Mouse (Mus musculus) ES-Bruce4 (cell line): ENCODE measurements around the gene Alkbh4.

ENCODE experiments used
- CTCF ChIP-seq: IDR thresholded peaks from one replicate; pipeline ENCODE4 v1.8.1; 2011; ENCODE audit warnings: low read depth, low read length
- EP300 ChIP-seq: IDR thresholded peaks from 2 replicates; pipeline ENCODE4 v1.6.1; 2011; ENCODE audit warnings: low read depth, low read length; ENCODE audit not compliant: insufficient read depth
- POLR2A ChIP-seq: IDR thresholded peaks from one replicate; pipeline ENCODE4 v1.8.1; 2011; ENCODE audit warnings: low read length; ENCODE audit not compliant: insufficient read depth

DNA sequence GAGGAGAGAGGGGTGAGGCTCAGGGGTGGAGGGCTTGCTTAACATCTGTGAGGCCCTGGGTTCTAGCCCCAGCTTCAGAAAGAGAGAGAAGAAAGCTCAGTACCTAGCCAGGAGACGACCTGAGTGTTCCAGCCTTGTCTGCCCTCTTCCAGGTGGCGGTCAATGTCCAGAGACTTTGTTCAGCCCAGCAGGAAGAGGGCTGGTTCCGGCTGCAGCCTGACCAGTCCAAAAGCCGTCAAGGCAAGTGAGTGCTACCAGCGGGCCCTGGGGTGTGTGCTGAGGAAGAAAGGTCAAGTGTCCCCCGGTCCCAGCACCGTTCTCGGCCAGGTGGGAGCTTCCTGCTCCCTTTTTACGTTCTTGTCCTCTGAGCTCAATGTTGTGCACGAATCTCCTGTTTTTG is 37.4 kb upstream of the Alkbh4 start:
- TF ChIP-seq CTCF = no peak
- TF ChIP-seq POLR2A = no peak
- TF ChIP-seq EP300 = no peak
